Mouse (Mus musculus) embryonic fibroblast, embryonic 13.5 days (primary cell): ENCODE measurements at regions not wholly inside any gene's neighbourhood (a gene's known extent, or its start where the extent isn't known, plus 50 kb on each side); places are given as distances from the start of the nearest gene placed in this dataset.

ENCODE experiments used
- CTCF ChIP-seq: IDR thresholded peaks from 2 replicates; pipeline ENCODE4 v1.5.1; 2011; ENCODE audit warnings: mild to moderate bottlenecking, control low read depth, low read length, moderate library complexity, borderline replicate concordance; ENCODE audit not compliant: insufficient read depth
- POLR2A ChIP-seq: IDR thresholded peaks from 2 replicates; pipeline ENCODE4 v1.6.1; 2011; ENCODE audit warnings: low read depth, mild to moderate bottlenecking, control low read depth, low read length, moderate library complexity

DNA sequence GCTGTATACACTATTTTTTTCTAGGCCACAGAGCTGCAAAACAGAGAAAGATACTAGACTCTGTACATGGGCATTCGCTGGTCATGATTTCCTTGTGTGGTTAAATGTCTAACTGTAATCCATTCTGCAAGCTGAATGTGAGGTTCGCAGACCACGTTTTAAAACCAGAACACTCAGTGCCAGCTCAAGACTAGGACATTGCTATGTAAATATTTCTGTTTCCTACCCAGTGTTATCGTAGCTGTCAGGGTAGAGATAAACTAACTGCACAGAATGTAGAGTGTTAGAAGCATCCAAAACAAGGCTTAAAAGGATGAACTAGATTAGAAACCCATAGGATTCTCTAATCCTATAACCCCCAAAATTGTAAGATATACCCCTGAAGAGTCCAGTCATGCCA lies 494.1 kb upstream of the Map3k7 start:
- TF ChIP-seq CTCF (no peak), POLR2A (no peak)
